Mouse (Mus musculus) forebrain, embryonic 10.5 days (tissue): Measurements from ENCODE around the gene Fam206a. TPM values are rescaled to one million over a fixed set of nuclear protein-coding genes. Genes with fewer than 3 reads are reported as not detected.
A peak's percentile ranks its signal among the peaks of the same experiment; 100 is the strongest.

Source experiments
- DNase-seq: peaks from one replicate; pipeline ENCODE4 v3.0.0-alpha.2; 2017; ENCODE audit warnings: low spot score; ENCODE audit errors: extremely low spot score
- H3K27ac ChIP-seq: fragments of 300-500 bp; sonication (generic); 2 replicates; pipeline ENCODE4 v1.5.1; 2016; ENCODE audit warnings: mild to moderate bottlenecking
- H3K27me3 ChIP-seq: fragments of 300-500 bp; sonication (generic); 2 replicates; pipeline ENCODE4 v1.6.1; 2016; ENCODE audit warnings: mild to moderate bottlenecking; ENCODE audit not compliant: poor library complexity, severe bottlenecking
- H3K36me3 ChIP-seq: fragments of 300-500 bp; sonication (generic); replicated peaks from 2 replicates; pipeline ENCODE4 v1.6.1; 2016; ENCODE audit warnings: mild to moderate bottlenecking, moderate library complexity
- H3K4me1 ChIP-seq: fragments of 300-500 bp; sonication (generic); 2 replicates; pipeline ENCODE4 v1.6.1; 2016
- H3K4me3 ChIP-seq: fragments of 300-500 bp; sonication (generic); 2 replicates; pipeline ENCODE4 v1.5.1; 2016; ENCODE audit warnings: mild to moderate bottlenecking, moderate library complexity
- H3K9me3 ChIP-seq: fragments of 300-500 bp; sonication (generic); 2 replicates; pipeline ENCODE4 v1.6.1; 2016; ENCODE audit warnings: mild to moderate bottlenecking, moderate library complexity
- WGBS: fragments of 180-500 bp; shearing (Covaris S2); methylation state at CpG from one replicate; pipeline ENCODE4 v1.1.7; 2016; 5-methylcytosine and 5-hydroxymethylcytosine counted together
- polyA plus RNA-seq: library from polyadenylated mRNA; unstranded; fragments of >200 nt; fragmentation: Nextera tagmentation; extraction: Ambion mirVana; gene quantifications from 2 replicates; pipeline ENCODE4 v1.2.1, GENCODE M21; 2016

Fam206a gene
- polyA plus RNA-seq, 1 experiment from 2014 or later = 27.7 TPM

DNA sequence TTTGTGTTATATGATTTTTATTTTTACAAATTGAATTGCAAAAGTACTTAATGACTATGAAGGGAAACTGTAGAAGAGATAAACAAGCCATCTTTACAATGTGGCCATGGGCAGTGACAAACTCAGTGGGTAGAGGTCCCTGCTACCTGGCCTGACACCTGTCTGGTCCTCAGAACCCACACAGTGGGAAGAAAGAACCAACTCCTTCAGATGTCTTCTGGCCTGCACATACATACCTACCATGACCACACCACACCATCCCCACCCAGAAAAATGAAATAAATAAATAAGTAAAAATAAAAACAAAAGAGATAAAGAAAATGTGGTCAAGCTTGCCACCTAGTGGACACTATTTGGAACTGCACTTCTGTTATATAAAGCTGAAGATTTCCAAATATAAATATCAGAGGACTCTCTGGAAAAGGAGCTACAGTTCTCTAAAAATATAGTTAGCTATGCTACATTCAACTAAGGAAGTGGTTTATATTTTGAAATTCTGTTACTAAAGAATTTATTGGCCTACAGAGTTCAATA, 17.9 kb downstream of the Fam206a start:
- Histone ChIP-seq H3K4me3 (no peak overlapping the region), H3K36me3 (peaks cover 44% of the 10 kb centered on the region), H3K27me3 (no peaks in the 10 kb centered on the region), H3K4me1 (no peaks in the 10 kb centered on the region), H3K9me3 (no peaks in the 10 kb centered on the region), H3K27ac (no peak overlapping the region)
- DNase-seq = no peak

DNA sequence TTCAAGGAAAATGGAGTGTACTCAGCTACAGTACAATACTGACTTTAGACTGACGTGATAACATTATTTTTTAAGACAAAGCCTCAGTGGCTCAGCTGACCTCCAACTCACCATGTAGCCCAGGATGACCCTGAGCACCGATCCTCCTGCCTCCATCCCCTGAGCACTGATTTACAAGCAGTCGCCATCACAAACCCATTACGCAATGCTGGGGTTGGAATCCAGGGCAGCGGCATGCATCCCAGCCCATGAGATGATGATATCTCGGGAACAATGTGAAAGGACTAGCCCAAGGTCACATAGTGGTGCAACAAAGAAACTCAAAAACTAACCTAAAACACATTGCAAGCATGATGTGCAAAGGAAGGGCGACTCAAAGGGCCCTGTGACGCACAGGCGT, 22.1 kb downstream of the Fam206a start:
- no peaks in the 10 kb centered on the region for H3K27me3 ChIP-seq
- peaks cover 59% of the 10 kb centered on the region for H3K36me3 ChIP-seq
- no peaks in the 10 kb centered on the region for H3K9me3 ChIP-seq
- H3K4me1 ChIP-seq = peaks cover 2% of the 10 kb centered on the region
- no peak overlapping the region for H3K27ac ChIP-seq
- WGBS = 93% methylated on average over 9 of the region's 9 CpGs
- H3K4me3 ChIP-seq = no peak overlapping the region
- DNase-seq = no peak

- peak overlapping the region; percentile 75; the same call in 1 of the 2 replicates for H3K27ac ChIP-seq
- DNase-seq = no peak
- no peaks in the 10 kb centered on the region for H3K27me3 ChIP-seq
- H3K9me3 ChIP-seq = no peaks in the 10 kb centered on the region
- 86% methylated on average over 3 of the region's 3 CpGs for WGBS
- peaks cover 73% of the 10 kb centered on the region for H3K36me3 ChIP-seq
- no peak overlapping the region for H3K4me3 ChIP-seq
- peaks cover 10% of the 10 kb centered on the region for H3K4me1 ChIP-seq
Observed at GRCm38 (mm10) chr4:56828932-56829331, 26.8 kb downstream of the Fam206a start.

DNA sequence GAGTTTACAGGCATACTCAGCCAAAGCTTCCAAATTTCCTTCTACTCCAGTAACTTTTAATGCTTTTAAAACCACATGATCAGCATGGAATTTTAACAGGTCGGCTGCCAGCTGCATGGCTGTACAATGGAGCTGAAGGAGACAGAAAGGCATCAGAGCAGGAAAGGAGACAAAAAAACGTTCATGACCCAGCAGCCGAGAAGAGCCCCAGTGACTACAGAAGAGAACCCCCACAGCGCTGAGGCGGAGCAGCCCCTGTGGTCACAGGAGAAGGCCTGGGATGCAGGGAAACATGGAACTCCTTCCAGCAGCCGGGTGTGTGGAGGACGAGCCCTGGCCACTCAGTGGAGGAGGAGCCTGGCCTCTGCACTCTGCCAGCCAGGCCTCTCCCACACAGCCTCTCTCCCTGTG, 27.4 kb downstream of the Fam206a start:
- no peak for DNase-seq
- Histone ChIP-seq H3K4me3 (no peak overlapping the region), H3K27me3 (no peaks in the 10 kb centered on the region), H3K4me1 (peaks cover 10% of the 10 kb centered on the region), H3K9me3 (no peaks in the 10 kb centered on the region), H3K36me3 (peaks cover 73% of the 10 kb centered on the region), H3K27ac (peak overlapping the region; percentile 75)
- WGBS = 63% methylated on average over 7 of the region's 7 CpGs

- H3K27me3 ChIP-seq = no peaks in the 10 kb centered on the region
- H3K9me3 ChIP-seq = no peaks in the 10 kb centered on the region
- no peak for DNase-seq
- peaks cover 84% of the 10 kb centered on the region for H3K36me3 ChIP-seq
- peaks cover 10% of the 10 kb centered on the region for H3K4me1 ChIP-seq
- H3K4me3 ChIP-seq = no peak overlapping the region
- H3K27ac ChIP-seq = no peak overlapping the region
- whole genome bisulfite sequencing = 77% methylated on average over 13 of the region's 13 CpGs
Observed at GRCm38 (mm10) chr4:56831013-56831609, 29.0 kb downstream of the Fam206a start.

DNA sequence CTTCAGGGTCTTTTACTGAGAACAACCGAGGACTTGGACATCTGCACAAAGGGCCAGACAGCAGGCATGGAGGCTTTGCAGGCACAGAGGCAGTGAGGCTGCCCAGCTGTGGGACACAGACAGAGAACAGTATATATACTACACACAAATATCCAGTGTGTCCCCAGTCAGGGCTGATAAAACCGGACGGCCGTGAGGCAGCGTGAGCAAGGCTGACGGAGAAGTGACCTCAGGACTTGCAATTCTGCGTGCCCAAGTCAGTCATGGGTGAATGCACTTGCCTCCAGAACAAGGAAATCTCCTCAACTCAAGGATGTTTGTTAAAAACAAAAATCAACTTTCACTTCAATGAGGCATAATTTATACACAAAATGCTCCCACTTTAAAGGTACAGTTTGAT, 29.9 kb downstream of the Fam206a start:
- H3K4me3 ChIP-seq = no peak overlapping the region
- H3K4me1 ChIP-seq = peaks cover 10% of the 10 kb centered on the region
- no peak overlapping the region for H3K27ac ChIP-seq
- no peaks in the 10 kb centered on the region for H3K27me3 ChIP-seq
- H3K9me3 ChIP-seq = no peaks in the 10 kb centered on the region
- DNase-seq = no peak
- 95% methylated on average over 7 of the region's 7 CpGs for WGBS
- H3K36me3 ChIP-seq = peaks cover 84% of the 10 kb centered on the region

DNA sequence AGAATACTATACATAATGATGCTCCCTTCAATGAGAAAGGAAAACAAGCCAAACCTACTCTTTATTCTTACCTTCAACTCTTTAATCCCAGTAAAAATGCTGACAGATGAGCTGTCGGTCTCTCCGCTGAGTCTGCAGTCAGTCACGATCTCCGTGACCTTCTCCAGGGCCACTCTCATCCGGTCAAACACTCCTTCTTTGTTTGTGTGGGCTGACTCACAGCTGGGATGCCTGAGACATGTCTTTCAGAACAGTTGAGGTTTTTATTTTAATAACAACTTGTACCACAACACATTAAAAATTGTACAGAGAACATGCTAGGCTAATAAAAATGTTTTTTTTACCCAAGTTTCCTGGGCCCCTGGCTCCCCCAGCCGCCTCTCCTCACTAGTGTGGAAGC, 35.5 kb downstream of the Fam206a start:
- Histone ChIP-seq H3K36me3 (peaks cover 88% of the 10 kb centered on the region), H3K27me3 (no peaks in the 10 kb centered on the region), H3K4me3 (no peak overlapping the region), H3K27ac (no peak overlapping the region), H3K4me1 (no peaks in the 10 kb centered on the region), H3K9me3 (no peaks in the 10 kb centered on the region)
- DNase-seq = no peak
- WGBS = 87% methylated on average over 6 of the region's 6 CpGs

- Histone ChIP-seq H3K4me3 (no peak overlapping the region), H3K9me3 (peaks cover 8% of the 10 kb centered on the region), H3K36me3 (peaks cover 92% of the 10 kb centered on the region), H3K27ac (no peak overlapping the region), H3K4me1 (no peaks in the 10 kb centered on the region), H3K27me3 (no peaks in the 10 kb centered on the region)
- WGBS = 93% methylated on average over 3 of the region's 3 CpGs
- no peak for DNase-seq
Observed at GRCm38 (mm10) chr4:56840297-56840696, 38.2 kb downstream of the Fam206a start.

DNA sequence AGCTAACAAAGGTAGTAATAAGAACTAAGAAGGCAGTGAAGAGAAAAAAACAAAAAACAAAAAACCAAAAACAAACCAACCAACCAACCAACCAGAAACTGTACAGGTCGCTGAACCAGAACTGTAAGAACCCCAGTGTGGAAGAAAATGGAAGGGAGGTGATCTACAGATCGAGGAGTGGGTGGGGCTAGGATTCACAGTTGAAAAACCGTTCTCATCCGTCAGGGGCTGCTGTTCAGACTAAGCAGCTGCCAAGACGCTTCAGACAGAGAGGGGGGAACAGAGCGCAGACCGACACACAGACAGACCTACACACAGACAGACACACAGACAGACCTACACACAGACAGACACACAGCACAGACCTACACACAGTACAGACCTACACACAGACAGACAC, 40.4 kb downstream of the Fam206a start:
- Histone ChIP-seq H3K4me3 (no peak overlapping the region), H3K4me1 (peaks cover 12% of the 10 kb centered on the region; the same call in 1 of the 2 replicates), H3K36me3 (peaks cover 88% of the 10 kb centered on the region), H3K27ac (no peak overlapping the region), H3K9me3 (peaks cover 8% of the 10 kb centered on the region), H3K27me3 (no peaks in the 10 kb centered on the region)
- no peak for DNase-seq
- 84% methylated on average over 7 of the region's 7 CpGs for WGBS

- Histone ChIP-seq H3K27ac (no peak overlapping the region), H3K27me3 (no peaks in the 10 kb centered on the region), H3K4me1 (peaks cover 12% of the 10 kb centered on the region; the same call in 1 of the 2 replicates), H3K9me3 (peaks cover 8% of the 10 kb centered on the region), H3K4me3 (no peak overlapping the region), H3K36me3 (peaks cover 76% of the 10 kb centered on the region)
- WGBS = 86% methylated on average over 2 of the region's 2 CpGs
- no peak for DNase-seq
Observed at GRCm38 (mm10) chr4:56843963-56844362, 41.8 kb downstream of the Fam206a start.

DNA sequence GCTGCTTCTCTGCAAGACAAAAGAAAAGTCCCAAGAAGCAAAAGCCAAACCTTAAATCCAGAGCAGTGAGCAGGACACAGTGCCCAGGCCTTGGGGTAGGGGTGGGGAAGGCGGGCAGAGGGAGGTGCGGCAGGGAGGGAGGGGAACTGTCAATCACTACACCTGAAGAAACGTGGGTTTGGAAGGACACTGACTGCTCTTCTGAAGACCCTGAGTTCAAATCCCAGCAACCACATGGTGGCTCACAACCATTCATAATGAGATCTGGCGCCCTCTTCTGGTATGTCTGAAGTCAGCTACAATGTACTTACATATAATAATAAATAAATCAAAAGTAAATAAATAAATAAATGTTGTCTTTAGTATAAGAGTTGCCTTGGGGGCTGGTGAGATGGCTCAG, 42.8 kb downstream of the Fam206a start:
- peaks cover 12% of the 10 kb centered on the region; the same call in 1 of the 2 replicates for H3K4me1 ChIP-seq
- no peak overlapping the region for H3K4me3 ChIP-seq
- no peaks in the 10 kb centered on the region for H3K27me3 ChIP-seq
- DNase-seq = no peak
- no peak overlapping the region for H3K27ac ChIP-seq
- H3K36me3 ChIP-seq = peaks cover 70% of the 10 kb centered on the region
- 94% methylated on average over 4 of the region's 4 CpGs for WGBS
- peaks cover 8% of the 10 kb centered on the region for H3K9me3 ChIP-seq

- H3K4me1 ChIP-seq = peaks cover 18% of the 10 kb centered on the region
- no peak overlapping the region for H3K4me3 ChIP-seq
- peaks cover 8% of the 10 kb centered on the region for H3K9me3 ChIP-seq
- no peaks in the 10 kb centered on the region for H3K27me3 ChIP-seq
- no peak overlapping the region for H3K27ac ChIP-seq
- DNase-seq = no peak
- peaks cover 59% of the 10 kb centered on the region for H3K36me3 ChIP-seq
- WGBS = 61% methylated on average over 12 of the region's 12 CpGs
Observed at GRCm38 (mm10) chr4:56845896-56846533, 43.9 kb downstream of the Fam206a start.

DNA sequence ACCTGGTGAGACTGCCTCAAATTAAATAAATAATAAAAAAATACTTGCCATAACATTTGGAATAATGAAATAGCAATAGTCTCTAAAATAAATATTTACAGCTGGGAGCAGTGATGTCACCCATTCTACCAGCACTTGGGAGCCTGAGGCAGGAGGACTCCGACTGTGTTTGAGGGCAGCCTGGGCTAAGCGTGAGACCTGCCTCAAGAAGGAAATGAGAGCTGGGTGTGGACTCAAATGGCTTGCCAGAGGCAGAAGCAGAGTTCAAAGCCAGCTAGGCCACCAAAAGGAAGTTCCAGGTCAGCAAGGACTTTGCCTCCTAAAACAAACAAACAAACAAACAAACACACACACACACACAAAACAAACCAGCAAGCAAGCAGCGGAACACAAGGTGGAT, 45.3 kb downstream of the Fam206a start:
- peaks cover 8% of the 10 kb centered on the region for H3K9me3 ChIP-seq
- H3K27me3 ChIP-seq = no peaks in the 10 kb centered on the region
- no peak for DNase-seq
- no peak overlapping the region for H3K27ac ChIP-seq
- H3K4me3 ChIP-seq = no peak overlapping the region
- 90% methylated on average over 3 of the region's 3 CpGs for WGBS
- peaks cover 18% of the 10 kb centered on the region for H3K4me1 ChIP-seq
- peaks cover 48% of the 10 kb centered on the region for H3K36me3 ChIP-seq
